Mouse (Mus musculus) lung, adult 10 weeks (tissue): ENCODE results near the gene Usp39. TPM values are rescaled to one million over a fixed set of nuclear protein-coding genes. Genes with fewer than 3 reads are reported as not detected.

ENCODE experiments used
- polyA plus RNA-seq: library from polyadenylated mRNA; stranded (reverse); fragments of 350-450 nt; fragmentation: Illumina TruSeq; extraction: RNeasy Lipid Tissue Mini Kit (QIAGEN cat#74804); gene quantifications from one replicate; pipeline ENCODE4 v1.2.3, GENCODE M21; 2014; ENCODE audit warnings: low read depth, low replicate concordance; ENCODE audit not compliant: insufficient read depth

The Usp39 gene
- 23.9 TPM for polyA plus RNA-seq

DNA sequence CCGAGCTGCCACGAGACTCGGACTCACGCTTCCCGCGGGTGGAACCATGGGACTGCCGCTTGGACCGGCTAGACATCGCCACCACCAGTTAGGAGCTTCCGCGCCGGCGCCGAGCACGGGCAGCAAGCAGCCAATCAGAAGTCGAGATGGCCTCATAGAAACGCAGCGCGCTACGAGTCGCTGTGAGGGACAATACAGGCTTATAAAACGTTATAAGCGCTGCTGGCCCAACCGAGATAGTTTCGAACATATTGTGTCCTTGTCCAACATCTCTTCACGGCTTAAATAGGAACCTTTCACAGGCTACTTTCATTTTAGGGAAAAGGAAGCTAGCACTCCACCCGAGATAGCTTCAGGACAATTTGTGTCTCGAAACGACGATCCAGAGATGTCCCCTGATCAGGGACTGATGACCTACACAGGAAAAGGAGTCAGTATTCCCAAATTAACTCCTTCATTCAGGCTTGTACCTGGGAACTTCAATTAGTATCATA lies at the start of gene Usp39:
Usp39 (minus strand) TSS at position 111 of the 494 bp plus-strand sequence.

DNA sequence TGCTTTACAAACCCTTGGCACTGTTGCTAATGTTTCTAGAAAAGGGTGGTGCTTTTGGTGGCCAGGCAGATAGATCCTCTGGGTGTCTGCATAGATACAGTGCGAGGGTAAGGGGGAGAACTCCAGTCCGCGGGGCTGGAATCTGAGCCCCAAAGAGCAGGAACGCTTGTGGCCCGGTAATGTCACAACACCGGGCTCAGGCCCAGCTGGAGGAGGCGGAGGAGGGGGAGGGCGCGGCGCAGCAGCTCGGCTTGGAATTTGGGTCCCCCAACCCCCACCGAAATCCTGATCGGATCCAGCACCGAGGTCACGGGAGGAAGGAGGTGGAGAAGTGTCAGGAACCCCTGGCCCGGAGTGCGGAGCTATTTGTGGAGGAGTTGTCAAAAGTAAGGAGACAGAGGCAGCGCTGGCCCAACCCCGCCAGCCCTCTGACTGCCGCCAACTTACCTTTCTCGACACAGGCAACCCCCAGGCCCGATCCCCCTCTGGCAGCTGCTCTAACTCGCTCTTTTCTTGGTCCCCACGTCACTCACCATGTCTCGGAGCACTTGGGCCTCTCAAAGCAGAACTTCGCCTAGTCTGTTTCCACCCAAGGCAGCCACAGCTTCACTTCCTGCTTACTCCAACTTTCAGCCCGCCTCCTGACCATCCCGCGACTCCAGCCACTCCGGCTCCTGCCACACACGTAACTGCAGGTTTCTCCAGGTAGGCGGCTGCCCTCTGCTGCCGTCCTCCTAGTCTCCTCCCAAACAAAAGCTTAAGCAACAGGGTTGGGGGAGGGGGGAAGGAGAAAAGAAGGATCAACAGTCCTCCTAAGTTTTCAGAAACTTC lies 45.2 kb upstream of the Usp39 start, which contains the start of gene Vamp8:
Vamp8 (minus strand) TSS at position 763 of the 831 bp plus-strand sequence.

GRCm38 (mm10) chr6:72380131-72380770 lies 35.3 kb upstream of the Usp39 start, which contains the start of gene Vamp5:
TSS of gene Vamp5 (minus strand) at chr6:72380468.

GRCm38 (mm10) chr6:72366844-72367443 lies 22.0 kb upstream of the Usp39 start, which contains the start of gene Rnf181:
TSS of gene Rnf181 (minus strand) at chr6:72366956.

GRCm38 (mm10) chr6:72355066-72355911 lies 10.3 kb upstream of the Usp39 start, which contains the start of gene Tmem150a:
TSS of gene Tmem150a (plus strand) at chr6:72355447.

DNA sequence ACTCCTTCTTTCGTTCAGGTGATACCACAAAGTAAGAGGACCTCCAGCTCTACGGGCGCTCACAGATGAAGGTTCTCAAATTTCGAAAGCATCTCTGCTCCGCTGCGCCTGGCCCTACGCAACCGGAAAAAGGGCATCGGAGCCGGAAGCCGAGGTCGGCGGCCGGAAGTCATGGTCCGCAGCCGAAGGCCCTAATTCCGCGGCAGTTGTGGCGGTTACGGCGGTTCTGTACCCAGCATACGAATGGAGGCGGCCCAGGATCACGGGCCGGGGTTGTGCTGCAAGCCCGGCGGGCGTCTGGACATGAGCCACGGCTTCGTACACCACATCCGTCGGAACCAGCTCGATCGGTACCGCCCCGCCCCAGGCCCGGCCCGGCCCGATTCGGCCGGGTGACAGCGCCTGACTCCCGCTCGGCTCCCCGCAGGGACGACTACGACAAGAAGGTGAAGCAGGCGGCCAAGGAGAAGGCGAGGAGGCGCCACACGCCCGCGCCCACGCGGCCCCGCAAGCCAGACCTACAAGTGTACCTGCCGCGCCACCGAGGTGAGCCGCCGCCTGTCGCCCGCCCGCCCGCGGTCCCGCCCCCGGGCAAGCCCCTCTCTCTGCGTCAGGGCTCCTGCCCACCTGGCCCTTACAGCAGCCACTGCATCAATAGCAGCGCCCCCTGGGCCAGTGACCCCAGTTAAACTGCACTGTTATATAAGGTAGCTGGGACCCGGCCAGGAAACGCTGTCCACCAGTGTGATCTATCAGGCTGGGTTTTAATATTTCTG lies 2.4 kb upstream of the Usp39 start, which contains the start of gene 0610030E20Rik:
0610030E20Rik (plus strand) TSS at position 152 of the 776 bp plus-strand sequence.

Other genes starting within 250 kb of the Usp39 start
- gene St3gal5, start 247.6 kb downstream of the Usp39 start, polyA plus RNA-seq: 18.7 TPM
- 13.7 TPM for gene Atoh8, start 109.6 kb downstream of the Usp39 start, polyA plus RNA-seq
- gene Sftpb, start 40.6 kb downstream of the Usp39 start, polyA plus RNA-seq: 2,676 TPM
- 8.5 TPM for gene 0610030E20Rik, start 2.1 kb upstream of the Usp39 start, polyA plus RNA-seq
- gene Tmem150a, start 10.3 kb upstream of the Usp39 start, polyA plus RNA-seq: 17.6 TPM
- 160 TPM for gene Rnf181, start 21.8 kb upstream of the Usp39 start, polyA plus RNA-seq
- 132 TPM for gene Vamp5, start 35.3 kb upstream of the Usp39 start, polyA plus RNA-seq
- gene Vamp8, start 45.5 kb upstream of the Usp39 start, polyA plus RNA-seq: 819 TPM
- 16.4 TPM for gene Ggcx, start 69.1 kb upstream of the Usp39 start, polyA plus RNA-seq
- gene Mat2a, start 94.4 kb upstream of the Usp39 start, polyA plus RNA-seq: 145 TPM
- gene Sh2d6, start 176.5 kb upstream of the Usp39 start, polyA plus RNA-seq: not detected
- 79.6 TPM for gene Capg, start 199.2 kb upstream of the Usp39 start, polyA plus RNA-seq